Mouse (Mus musculus): ENCODE measurements at regions not wholly inside any gene's neighbourhood (a gene's known extent, or its start where the extent isn't known, plus 50 kb on each side); places are given as distances from the start of the nearest gene placed in this dataset.

- no peak overlapping the region for H3K9ac ChIP-seq (ENCODE audit: low read depth, low read length)
- H3K4me1 ChIP-seq (ENCODE audit: control insufficient read depth, insufficient read depth, low read depth, low read length) = no peaks in the 10 kb centered on the region
- H3K4me3 ChIP-seq (ENCODE audit: low read length) = no peak overlapping the region
- H3K9me3 ChIP-seq (ENCODE audit: control insufficient read depth, low read length) = no peaks in the 10 kb centered on the region
- 43% methylated on average over 6 of the region's 6 CpGs for WGBS
- H3K4me2 ChIP-seq (ENCODE audit: low read length) = no peak overlapping the region
- H3K27ac ChIP-seq (ENCODE audit: low read depth, low read length) = no peak overlapping the region
- no peaks in the 10 kb centered on the region for H3K36me3 ChIP-seq (ENCODE audit: control insufficient read depth, insufficient read depth, low read length)
- H3K27me3 ChIP-seq (replicated peaks; ENCODE audit: control insufficient read depth, insufficient read depth, low read length) = no peaks in the 10 kb centered on the region
- no peak for ATAC-seq
Measured at GRCm38 (mm10) chr3:35242349-35242748, 511.6 kb upstream of the Atp11b start.

DNA sequence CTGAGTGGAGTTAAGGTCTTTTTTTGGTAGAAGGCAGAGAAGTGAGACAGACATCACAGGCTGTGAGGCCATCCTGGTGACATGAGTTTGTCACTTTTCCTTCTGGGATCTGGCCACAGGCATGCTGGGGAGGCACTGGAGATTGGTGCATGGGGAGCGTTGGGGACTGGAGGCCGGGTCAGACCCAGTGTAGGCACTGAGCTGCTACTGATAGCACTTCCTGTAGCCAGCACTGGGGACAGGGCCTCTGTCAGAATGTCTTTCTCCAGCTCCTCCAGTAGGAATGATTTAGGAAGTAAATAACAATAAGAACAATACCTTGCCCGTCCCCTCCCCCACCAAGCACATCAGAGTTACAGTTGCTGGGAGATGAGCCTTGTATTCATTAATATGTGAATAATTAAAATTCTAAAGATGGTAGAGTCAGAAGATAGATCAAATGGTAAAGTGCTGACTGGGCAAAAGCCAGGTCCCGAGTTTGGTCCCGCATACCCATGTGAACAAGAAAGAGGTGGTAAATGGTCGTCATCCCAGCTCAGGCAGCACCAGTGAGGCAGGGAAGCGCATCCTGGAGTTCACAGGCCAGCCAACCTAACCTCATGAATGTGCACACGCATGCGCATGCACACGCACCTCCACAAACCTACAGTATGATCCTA lies 510.9 kb upstream of the Atp11b start:
- Histone ChIP-seq H3K36me3 (ENCODE audit: control insufficient read depth, insufficient read depth, low read length) (no peaks in the 10 kb centered on the region), H3K27me3 (replicated peaks; ENCODE audit: control insufficient read depth, insufficient read depth, low read length) (no peaks in the 10 kb centered on the region), H3K4me3 (ENCODE audit: low read length) (no peak overlapping the region), H3K27ac (ENCODE audit: low read depth, low read length) (no peak overlapping the region), H3K4me2 (ENCODE audit: low read length) (no peak overlapping the region), H3K9ac (ENCODE audit: low read depth, low read length) (no peak overlapping the region), H3K9me3 (ENCODE audit: control insufficient read depth, low read length) (no peaks in the 10 kb centered on the region), H3K4me1 (ENCODE audit: control insufficient read depth, insufficient read depth, low read depth, low read length) (no peaks in the 10 kb centered on the region)
- WGBS = 50% methylated on average over 10 of the region's 10 CpGs
- no peak for ATAC-seq

DNA sequence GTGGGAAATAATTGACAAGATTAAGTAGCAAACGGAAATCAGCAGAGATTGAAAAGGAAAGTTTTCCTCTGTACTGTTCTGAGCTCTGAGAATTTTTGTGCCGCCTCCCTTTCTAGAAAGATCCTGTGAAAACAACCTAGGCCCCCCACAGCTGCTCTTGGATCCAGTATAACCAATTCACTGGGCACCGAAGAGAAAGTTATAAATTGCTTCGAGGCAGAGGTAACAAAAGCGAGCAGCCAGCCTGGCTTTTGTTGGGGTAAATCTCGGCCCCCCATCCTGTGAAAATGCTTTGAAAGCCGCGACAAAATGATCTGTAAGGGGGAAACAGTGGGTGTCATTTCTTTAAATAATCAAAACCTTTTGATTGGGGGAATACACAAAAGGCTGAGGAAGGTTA lies 508.9 kb upstream of the Atp11b start:
- ATAC-seq = no peak
- Histone ChIP-seq H3K27ac (ENCODE audit: low read depth, low read length) (no peak overlapping the region), H3K4me1 (ENCODE audit: control insufficient read depth, insufficient read depth, low read depth, low read length) (no peaks in the 10 kb centered on the region; the same call in 1 of the 2 replicates), H3K4me2 (ENCODE audit: low read length) (no peak overlapping the region), H3K27me3 (replicated peaks; ENCODE audit: control insufficient read depth, insufficient read depth, low read length) (no peaks in the 10 kb centered on the region), H3K4me3 (ENCODE audit: low read length) (no peak overlapping the region), H3K9ac (ENCODE audit: low read depth, low read length) (no peak overlapping the region), H3K36me3 (ENCODE audit: control insufficient read depth, insufficient read depth, low read length) (no peaks in the 10 kb centered on the region), H3K9me3 (ENCODE audit: control insufficient read depth, low read length) (no peaks in the 10 kb centered on the region)
- 13% methylated on average over 8 of the region's 8 CpGs for WGBS

- Histone ChIP-seq H3K4me3 (ENCODE audit: low read length) (no peak overlapping the region), H3K4me1 (ENCODE audit: control insufficient read depth, insufficient read depth, low read depth, low read length) (no peaks in the 10 kb centered on the region; the same call in 1 of the 2 replicates), H3K9me3 (ENCODE audit: control insufficient read depth, low read length) (no peaks in the 10 kb centered on the region), H3K9ac (ENCODE audit: low read depth, low read length) (no peak overlapping the region), H3K27ac (ENCODE audit: low read depth, low read length) (no peak overlapping the region), H3K27me3 (replicated peaks; ENCODE audit: control insufficient read depth, insufficient read depth, low read length) (no peaks in the 10 kb centered on the region), H3K36me3 (ENCODE audit: control insufficient read depth, insufficient read depth, low read length) (no peaks in the 10 kb centered on the region), H3K4me2 (ENCODE audit: low read length) (no peak overlapping the region)
- ATAC-seq = no peak
- 57% methylated on average over 10 of the region's 10 CpGs for WGBS
Measured at GRCm38 (mm10) chr3:35245946-35246665, 507.8 kb upstream of the Atp11b start.

GRCm38 (mm10) chr3:35249160-35249559 lies 504.7 kb upstream of the Atp11b start:
- Histone ChIP-seq H3K36me3 (ENCODE audit: control insufficient read depth, insufficient read depth, low read length) (no peaks in the 10 kb centered on the region), H3K4me2 (ENCODE audit: low read length) (no peak overlapping the region), H3K27me3 (replicated peaks; ENCODE audit: control insufficient read depth, insufficient read depth, low read length) (no peaks in the 10 kb centered on the region), H3K9ac (ENCODE audit: low read depth, low read length) (no peak overlapping the region), H3K27ac (ENCODE audit: low read depth, low read length) (no peak overlapping the region), H3K4me3 (ENCODE audit: low read length) (no peak overlapping the region), H3K9me3 (ENCODE audit: control insufficient read depth, low read length) (no peaks in the 10 kb centered on the region), H3K4me1 (ENCODE audit: control insufficient read depth, insufficient read depth, low read depth, low read length) (no peaks in the 10 kb centered on the region; the same call in 1 of the 2 replicates)
- WGBS = 66% methylated on average over 10 of the region's 10 CpGs
- no peak for ATAC-seq

DNA sequence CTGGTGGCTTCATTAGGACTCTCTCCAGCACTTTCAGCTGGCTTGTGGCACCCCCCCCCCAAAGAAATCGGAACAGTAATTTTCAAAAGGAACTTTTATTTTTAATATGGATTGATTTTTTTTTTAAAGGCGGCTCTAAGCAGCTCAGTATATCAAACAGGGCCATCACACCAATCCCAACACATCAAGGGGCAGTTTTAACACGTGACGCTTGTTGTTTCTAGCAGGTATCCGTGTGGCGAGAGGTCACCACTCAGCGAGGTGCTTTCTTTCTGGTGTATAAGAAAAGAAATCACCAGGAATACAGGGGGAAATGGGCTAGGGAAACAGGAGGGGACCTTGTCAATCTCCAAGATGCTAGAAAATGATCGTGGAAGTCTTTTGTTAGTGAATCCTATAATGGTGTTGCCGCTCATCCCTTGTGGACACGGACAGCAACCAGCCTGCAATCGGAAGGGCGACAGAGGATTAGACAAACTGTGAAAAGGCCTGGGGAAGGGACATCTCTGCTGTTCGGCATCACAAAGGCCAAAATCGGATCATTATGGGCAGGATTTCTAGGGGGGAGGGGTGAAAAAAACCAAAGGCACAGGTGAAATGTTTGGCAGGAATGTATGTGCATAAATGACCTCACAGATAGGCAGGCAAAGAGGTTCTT lies 503.7 kb upstream of the Atp11b start:
- Histone ChIP-seq H3K4me3 (ENCODE audit: low read length) (no peak overlapping the region), H3K27me3 (replicated peaks; ENCODE audit: control insufficient read depth, insufficient read depth, low read length) (no peaks in the 10 kb centered on the region), H3K4me1 (ENCODE audit: control insufficient read depth, insufficient read depth, low read depth, low read length) (no peaks in the 10 kb centered on the region; the same call in 1 of the 2 replicates), H3K9ac (ENCODE audit: low read depth, low read length) (no peak overlapping the region), H3K36me3 (ENCODE audit: control insufficient read depth, insufficient read depth, low read length) (no peaks in the 10 kb centered on the region), H3K9me3 (ENCODE audit: control insufficient read depth, low read length) (no peaks in the 10 kb centered on the region), H3K4me2 (ENCODE audit: low read length) (no peak overlapping the region), H3K27ac (ENCODE audit: low read depth, low read length) (no peak overlapping the region)
- 70% methylated on average over 14 of the region's 14 CpGs for WGBS
- no peak for ATAC-seq

DNA sequence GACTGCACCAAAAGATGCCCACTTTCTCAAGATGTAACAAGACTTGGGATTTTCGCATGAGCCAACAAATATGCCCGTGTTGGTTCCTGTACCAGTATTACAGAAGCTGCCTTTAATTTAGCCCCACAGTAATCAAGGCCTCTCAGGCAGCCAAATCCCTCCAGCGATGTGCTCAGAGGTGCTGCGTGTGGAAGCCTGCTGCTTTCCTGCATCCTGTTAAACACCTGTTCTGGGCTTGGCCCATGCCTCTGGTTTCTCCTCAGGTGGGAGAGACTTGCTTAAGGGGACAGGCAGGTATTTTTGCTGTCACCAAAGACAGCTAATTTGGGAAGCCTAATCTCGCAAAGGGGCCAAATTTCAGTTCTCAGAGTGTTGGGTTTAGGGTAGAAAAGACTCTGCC lies 500.0 kb upstream of the Atp11b start:
- H3K4me2 ChIP-seq (ENCODE audit: low read length) = no peak overlapping the region
- no peak for ATAC-seq
- 75% methylated on average over 5 of the region's 5 CpGs for WGBS
- H3K36me3 ChIP-seq (ENCODE audit: control insufficient read depth, insufficient read depth, low read length) = no peaks in the 10 kb centered on the region
- H3K27me3 ChIP-seq (replicated peaks; ENCODE audit: control insufficient read depth, insufficient read depth, low read length) = no peaks in the 10 kb centered on the region
- H3K4me1 ChIP-seq (ENCODE audit: control insufficient read depth, insufficient read depth, low read depth, low read length) = no peaks in the 10 kb centered on the region; the same call in 1 of the 2 replicates
- no peak overlapping the region for H3K27ac ChIP-seq (ENCODE audit: low read depth, low read length)
- no peak overlapping the region for H3K4me3 ChIP-seq (ENCODE audit: low read length)
- H3K9me3 ChIP-seq (ENCODE audit: control insufficient read depth, low read length) = no peaks in the 10 kb centered on the region
- no peak overlapping the region for H3K9ac ChIP-seq (ENCODE audit: low read depth, low read length)

GRCm38 (mm10) chr3:35260936-35261335 lies 493.0 kb upstream of the Atp11b start:
- 88% methylated on average over 6 of the region's 6 CpGs for WGBS
- ATAC-seq = no peak

DNA sequence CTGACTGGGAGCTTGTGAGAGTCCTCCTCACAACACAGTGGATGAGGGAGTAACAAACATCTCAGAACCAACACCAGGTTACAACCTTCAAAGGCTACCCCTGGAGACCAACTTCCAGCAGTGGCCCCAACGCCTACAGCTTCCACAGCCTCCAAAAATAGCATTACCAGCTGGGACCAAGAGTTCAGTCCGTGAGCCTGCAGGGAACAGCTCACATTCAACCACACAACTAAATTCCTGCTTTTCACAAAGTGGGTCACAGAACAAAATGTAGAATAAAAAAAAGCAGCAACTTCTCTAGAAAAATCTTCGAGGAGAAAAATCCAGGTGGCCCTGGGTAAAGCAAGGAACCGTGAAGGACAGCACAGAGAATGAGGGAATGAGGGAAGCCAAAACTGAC lies 485.0 kb upstream of the Atp11b start:
- no peak overlapping the region for H3K27ac ChIP-seq (ENCODE audit: low read depth, low read length)
- no peak overlapping the region for H3K4me3 ChIP-seq (ENCODE audit: low read length)
- H3K9me3 ChIP-seq (ENCODE audit: control insufficient read depth, low read length) = no peaks in the 10 kb centered on the region
- 63% methylated on average over 4 of the region's 4 CpGs for WGBS
- H3K36me3 ChIP-seq (ENCODE audit: control insufficient read depth, insufficient read depth, low read length) = no peaks in the 10 kb centered on the region
- H3K4me2 ChIP-seq (ENCODE audit: low read length) = no peak overlapping the region
- no peak for ATAC-seq
- no peaks in the 10 kb centered on the region for H3K4me1 ChIP-seq (ENCODE audit: control insufficient read depth, insufficient read depth, low read depth, low read length)
- H3K9ac ChIP-seq (ENCODE audit: low read depth, low read length) = no peak overlapping the region
- no peaks in the 10 kb centered on the region for H3K27me3 ChIP-seq (replicated peaks; ENCODE audit: control insufficient read depth, insufficient read depth, low read length)

More at GRCm38 (mm10) chr3:35260936-35261335, 493.0 kb upstream of the Atp11b start:
- H3K4me1 ChIP-seq (ENCODE audit: control insufficient read depth, insufficient read depth, low read depth, low read length) = no peaks in the 10 kb centered on the region
- H3K36me3 ChIP-seq (ENCODE audit: control insufficient read depth, insufficient read depth, low read length) = no peaks in the 10 kb centered on the region
- no peaks in the 10 kb centered on the region for H3K27me3 ChIP-seq (replicated peaks; ENCODE audit: control insufficient read depth, insufficient read depth, low read length)
- no peak overlapping the region for H3K4me2 ChIP-seq (ENCODE audit: low read length)
- no peak overlapping the region for H3K4me3 ChIP-seq (ENCODE audit: low read length)
- H3K9ac ChIP-seq (ENCODE audit: low read depth, low read length) = no peak overlapping the region
- H3K27ac ChIP-seq (ENCODE audit: low read depth, low read length) = no peak overlapping the region
- H3K9me3 ChIP-seq (ENCODE audit: control insufficient read depth, low read length) = no peaks in the 10 kb centered on the region; the same call in 1 of the 2 replicates
